Mouse (Mus musculus): ENCODE data around the gene Gm20388. TPM values are rescaled to one million over a fixed set of nuclear protein-coding genes. Genes with fewer than 3 reads are reported as not detected.
A peak's percentile ranks its signal among the peaks of the same experiment; 100 is the strongest.

Gm20388 gene
- total RNA-seq, 2 experiments from 2014 or later: 18.5 to 23.8 TPM

DNA sequence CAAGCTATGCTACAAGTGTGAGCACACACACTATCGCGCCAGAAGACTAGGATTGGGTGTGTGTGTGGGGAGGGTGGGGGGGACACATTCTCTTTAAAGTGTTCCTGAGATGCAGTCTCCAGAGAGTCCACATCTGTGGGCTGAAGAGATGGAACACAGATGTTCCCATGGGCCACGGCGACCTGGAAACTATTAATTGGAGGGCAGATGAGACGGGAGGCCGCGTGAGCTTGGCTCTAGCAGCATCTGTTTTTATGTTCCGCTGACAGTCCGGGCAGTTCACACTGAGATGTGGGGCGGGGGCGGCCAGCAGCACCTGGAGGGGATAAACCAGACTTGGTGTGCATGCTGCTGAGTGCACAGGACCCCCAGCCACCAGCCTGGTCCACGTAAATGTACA is 2247.0 kb downstream of the Gm20388 start:
- no peak for ATAC-seq (replicated peaks; ENCODE audit: poor library complexity, severe bottlenecking)

DNA sequence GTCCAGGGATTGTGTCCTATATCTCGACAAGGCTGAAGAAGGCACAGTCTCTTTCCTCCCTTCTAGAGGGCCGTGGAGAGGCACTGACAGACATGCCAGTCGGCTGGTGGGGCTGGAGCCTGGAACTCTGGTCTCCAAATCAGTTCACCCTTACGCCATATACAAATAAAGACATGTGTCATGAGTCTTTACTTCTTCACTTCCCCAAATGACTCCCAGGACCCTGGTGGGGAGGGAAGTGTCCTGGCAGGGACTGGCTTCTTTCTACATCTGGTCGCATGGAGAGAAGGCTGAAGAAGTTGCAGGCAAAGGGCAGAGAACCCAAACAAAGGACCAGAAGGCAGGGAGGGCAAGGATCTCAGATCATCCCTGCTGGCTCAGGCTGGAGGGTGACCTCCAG is 2249.5 kb downstream of the Gm20388 start:
- peak; percentile 69 for ATAC-seq (replicated peaks; ENCODE audit: poor library complexity, severe bottlenecking)

DNA sequence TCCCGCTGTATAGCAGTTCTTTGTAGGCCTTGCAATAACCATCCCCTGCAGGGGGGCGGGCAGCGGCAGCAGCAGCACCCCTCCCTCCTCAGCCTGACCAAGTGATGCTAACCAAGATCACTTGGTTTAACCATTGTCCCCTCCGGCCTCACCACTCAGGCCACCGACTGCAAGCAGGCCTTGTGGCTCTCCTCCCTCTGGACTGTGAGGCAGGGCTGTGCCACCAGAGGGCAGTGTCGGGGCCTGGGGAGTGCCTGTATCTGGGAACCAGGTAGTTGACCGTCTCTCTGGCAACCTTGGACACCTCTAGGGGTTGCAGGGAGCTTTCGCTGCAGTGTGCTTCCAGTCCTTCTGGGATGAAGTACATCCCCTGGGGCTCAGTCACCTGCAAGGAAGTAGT is 2252.4 kb downstream of the Gm20388 start:
- peak; percentile 85 for ATAC-seq (replicated peaks; ENCODE audit: poor library complexity, severe bottlenecking)

GRCm38 (mm10) chr8:122167204-122167860 is 2256.7 kb downstream of the Gm20388 start:
- ATAC-seq (replicated peaks; ENCODE audit: poor library complexity, severe bottlenecking): no peak

DNA sequence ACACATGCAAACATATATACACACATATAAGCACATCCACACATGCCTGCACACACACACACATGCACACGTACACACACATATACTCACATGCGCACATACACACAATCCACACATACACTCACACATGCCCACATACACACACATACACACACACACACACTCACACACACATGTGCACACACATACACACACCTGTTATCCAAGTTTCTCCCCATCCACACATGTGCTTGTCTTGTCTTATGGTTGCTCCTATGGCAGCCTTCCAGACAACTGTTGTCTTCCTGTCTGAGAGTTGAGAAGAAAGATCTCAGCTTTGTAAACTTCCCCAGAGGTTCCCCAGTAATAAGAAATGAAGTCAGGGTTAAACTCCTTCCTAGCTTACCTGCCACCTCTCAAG is 2258.8 kb downstream of the Gm20388 start:
- no peak for ATAC-seq (replicated peaks; ENCODE audit: poor library complexity, severe bottlenecking)

GRCm38 (mm10) chr8:122171823-122172222 is 2261.2 kb downstream of the Gm20388 start:
- ATAC-seq (replicated peaks; ENCODE audit: poor library complexity, severe bottlenecking): no peak

- ATAC-seq (replicated peaks; ENCODE audit: poor library complexity, severe bottlenecking): peak; percentile 60
These were observed 2263.7 kb downstream of the Gm20388 start for GRCm38 (mm10) chr8:122174133-122174930.

DNA sequence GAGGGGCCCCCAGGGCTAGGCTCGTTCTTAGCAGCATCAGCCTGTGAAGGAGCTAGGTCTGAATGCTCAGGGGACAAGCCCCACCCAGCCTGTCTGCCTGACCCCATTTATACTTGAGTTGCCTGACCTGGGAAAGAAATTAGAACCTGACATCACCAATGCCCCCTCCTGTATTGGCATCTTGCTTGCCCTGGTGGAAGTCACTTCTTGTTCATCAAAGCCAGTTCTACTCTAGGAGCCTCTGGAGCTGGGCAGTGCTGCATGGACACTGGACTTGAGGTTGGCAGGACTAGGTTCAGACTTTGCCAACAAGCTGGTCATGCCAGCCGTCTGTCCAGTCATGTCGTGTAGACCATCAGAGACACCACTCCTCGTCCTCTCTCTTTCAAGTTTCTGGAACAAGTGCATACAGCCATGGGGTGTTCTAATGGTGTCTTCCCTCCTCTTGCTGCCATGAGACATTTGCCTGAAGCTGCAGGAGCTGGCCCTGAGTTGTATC is 2267.8 kb downstream of the Gm20388 start:
- ATAC-seq (replicated peaks; ENCODE audit: poor library complexity, severe bottlenecking): no peak

DNA sequence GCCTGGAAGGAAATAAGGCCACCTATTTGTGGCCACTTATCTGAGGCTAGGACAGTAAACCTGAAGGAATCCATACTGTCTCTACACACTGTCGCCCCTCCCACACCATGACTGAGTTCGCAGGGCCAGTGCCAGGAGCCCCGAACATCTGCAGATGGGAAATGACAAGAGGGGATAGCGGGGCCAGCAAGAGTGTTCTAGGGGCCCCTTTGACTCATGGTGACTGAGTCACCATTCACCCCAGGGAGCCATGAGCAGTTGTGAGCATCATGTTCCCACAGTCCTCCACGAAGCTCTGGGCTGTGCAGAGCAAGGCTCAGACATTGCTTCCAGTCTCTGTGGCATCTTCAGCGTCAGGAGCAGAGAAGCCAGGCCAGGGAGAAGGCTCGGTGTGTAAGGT is 2268.7 kb downstream of the Gm20388 start:
- ATAC-seq (replicated peaks; ENCODE audit: poor library complexity, severe bottlenecking): no peak

GRCm38 (mm10) chr8:122180116-122180515 is 2269.5 kb downstream of the Gm20388 start:
- no peak for ATAC-seq (replicated peaks; ENCODE audit: poor library complexity, severe bottlenecking)

GRCm38 (mm10) chr8:122181414-122181813 is 2270.8 kb downstream of the Gm20388 start:
- ATAC-seq (replicated peaks; ENCODE audit: poor library complexity, severe bottlenecking): peak; percentile 64

DNA sequence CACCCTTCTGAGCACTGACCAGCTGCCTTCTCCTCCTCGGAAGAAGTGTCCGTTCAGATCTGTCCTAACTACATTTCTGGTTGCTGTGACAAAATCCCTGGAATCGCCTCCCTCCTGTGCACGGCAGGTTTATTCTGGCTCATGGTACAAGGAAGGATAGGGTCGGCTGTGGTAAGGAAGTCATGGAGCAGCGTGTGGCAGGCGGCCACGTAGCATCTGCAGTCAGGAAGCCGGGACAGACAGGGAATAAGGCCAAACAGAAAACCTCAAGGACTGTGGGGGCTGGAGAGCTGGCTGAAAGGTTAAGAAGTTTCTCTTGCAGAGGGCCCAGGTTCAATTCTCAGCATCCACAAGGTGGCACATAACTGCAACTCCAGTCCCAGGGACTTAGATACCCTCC is 2271.3 kb downstream of the Gm20388 start:
- no peak for ATAC-seq (replicated peaks; ENCODE audit: poor library complexity, severe bottlenecking)

GRCm38 (mm10) chr8:122186363-122186974 is 2275.8 kb downstream of the Gm20388 start:
- ATAC-seq (replicated peaks; ENCODE audit: poor library complexity, severe bottlenecking): no peak

- no peak for ATAC-seq (replicated peaks; ENCODE audit: poor library complexity, severe bottlenecking)
These were observed 2276.6 kb downstream of the Gm20388 start for GRCm38 (mm10) chr8:122187271-122187670.

GRCm38 (mm10) chr8:122190349-122191053 is 2279.9 kb downstream of the Gm20388 start:
- peak; percentile 70 for ATAC-seq (replicated peaks; ENCODE audit: poor library complexity, severe bottlenecking)

DNA sequence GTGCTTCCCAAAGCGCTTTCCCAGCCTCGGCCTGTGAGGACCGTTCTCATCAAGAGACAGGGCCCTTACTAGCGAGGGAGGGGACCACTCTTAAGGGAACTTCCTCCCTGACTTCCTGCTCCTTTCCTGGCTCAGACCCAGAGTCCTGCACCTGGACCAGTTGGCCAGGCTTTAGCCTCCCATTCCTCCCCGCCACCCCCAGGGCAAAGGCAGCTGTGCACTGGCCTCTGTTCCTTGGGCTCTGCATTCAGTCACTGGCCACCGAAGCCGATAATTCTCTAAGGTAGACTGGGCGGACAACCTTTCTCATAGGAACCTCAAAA is 2280.4 kb downstream of the Gm20388 start:
- no peak for ATAC-seq (replicated peaks; ENCODE audit: poor library complexity, severe bottlenecking)

DNA sequence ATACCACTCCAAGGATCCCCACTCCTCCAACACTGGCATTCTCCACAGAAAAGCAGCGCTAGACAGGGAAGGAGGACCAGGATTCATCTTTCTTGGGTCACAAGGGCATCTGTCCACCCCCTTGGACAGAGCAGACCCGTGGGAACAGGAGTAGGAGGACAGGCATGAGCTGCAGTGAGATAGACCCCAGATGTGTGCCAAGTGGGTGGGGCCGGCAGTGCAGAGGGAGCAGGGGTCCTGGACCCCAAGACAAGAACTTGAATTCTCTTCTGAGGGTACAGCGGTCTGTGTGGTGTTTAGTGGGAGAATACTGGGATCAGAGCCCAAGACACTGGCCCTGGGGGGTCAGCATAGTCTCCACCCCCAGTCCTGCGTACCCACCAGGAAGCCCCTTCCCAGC is 2282.1 kb downstream of the Gm20388 start:
- no peak for ATAC-seq (replicated peaks; ENCODE audit: poor library complexity, severe bottlenecking)

DNA sequence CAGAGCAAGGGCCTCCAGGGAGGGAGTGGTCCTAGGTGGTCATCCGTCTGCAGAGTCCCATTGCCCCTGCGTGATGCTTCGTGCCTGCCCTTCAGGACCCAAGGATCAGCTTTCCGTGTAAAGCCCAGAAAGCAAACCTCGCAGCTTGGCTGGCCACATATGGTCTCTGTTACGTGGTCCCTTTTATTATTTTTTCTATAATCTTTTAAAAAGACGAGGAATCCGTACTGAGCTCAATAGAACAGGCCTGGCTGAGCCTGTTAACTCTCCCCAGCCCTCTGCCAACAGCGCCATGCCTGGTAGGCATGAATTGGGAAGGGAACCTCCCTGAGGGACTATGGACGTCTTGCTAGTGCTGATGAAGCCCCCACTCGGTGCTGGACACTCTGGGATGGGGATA is 2282.9 kb downstream of the Gm20388 start:
- no peak for ATAC-seq (replicated peaks; ENCODE audit: poor library complexity, severe bottlenecking)

DNA sequence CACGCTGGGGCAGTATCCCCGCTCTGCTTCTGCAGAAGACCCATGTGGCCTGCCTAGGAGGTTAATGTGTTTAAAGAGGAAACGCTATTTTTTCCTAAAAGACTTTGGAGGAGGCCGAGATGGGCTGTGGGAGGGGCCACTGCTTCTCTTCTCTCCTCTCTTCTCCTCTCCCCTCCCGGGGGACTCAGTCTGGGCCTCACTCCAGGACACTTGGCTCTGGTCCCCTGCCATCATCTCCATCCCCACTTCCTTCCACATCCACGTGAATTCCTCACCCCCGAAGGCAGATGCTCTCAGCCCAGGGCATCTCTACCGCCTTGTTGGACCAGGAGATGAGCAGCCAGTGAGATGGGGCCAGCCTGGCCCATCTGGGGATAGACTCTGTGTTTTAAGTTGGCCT is 2283.8 kb downstream of the Gm20388 start:
- ATAC-seq (replicated peaks; ENCODE audit: poor library complexity, severe bottlenecking): no peak

- peak; percentile 67 for ATAC-seq (replicated peaks; ENCODE audit: poor library complexity, severe bottlenecking)
These were observed 2286.7 kb downstream of the Gm20388 start for GRCm38 (mm10) chr8:122197342-122197741.
